Mouse (Mus musculus): ENCODE measurements around the gene Lamb3. TPM values are rescaled to one million over a fixed set of nuclear protein-coding genes. Genes with fewer than 3 reads are reported as not detected.

The Lamb3 gene
- 22.3 and 26.3 TPM in 2 replicates for polyA plus RNA-seq (2012; rRNA removed)

GRCm38 (mm10) chr1:193207503-193207902 is at the start of gene Lamb3:
Gene Lamb3 (plus strand): TSS chr1:193207699.
- no peak for DNase-seq (ENCODE audit: low spot score)

- DNase-seq (ENCODE audit: low spot score), result no peak
These were observed 48.3 kb upstream of the Lamb3 start for GRCm38 (mm10) chr1:193159163-193159562.

GRCm38 (mm10) chr1:193159613-193160012 is 47.9 kb upstream of the Lamb3 start:
- DNase-seq (ENCODE audit: low spot score), result no peak

- DNase-seq (ENCODE audit: low spot score), result no peak
These were observed 47.0 kb upstream of the Lamb3 start for GRCm38 (mm10) chr1:193160317-193161032.

- DNase-seq (ENCODE audit: low spot score), result no peak
These were observed 39.8 kb upstream of the Lamb3 start, which contains the start of gene A130010J15Rik for GRCm38 (mm10) chr1:193167746-193168145. Gene A130010J15Rik (plus strand): TSS chr1:193168046.

- DNase-seq (ENCODE audit: low spot score), result no peak
These were observed 38.3 kb upstream of the Lamb3 start for GRCm38 (mm10) chr1:193169228-193169627.

GRCm38 (mm10) chr1:193169856-193170255 is 37.6 kb upstream of the Lamb3 start:
- DNase-seq (ENCODE audit: low spot score), result no peak

GRCm38 (mm10) chr1:193172991-193173809 is 34.3 kb upstream of the Lamb3 start:
- DNase-seq (ENCODE audit: low spot score), result peak; percentile 76

GRCm38 (mm10) chr1:193173810-193174129 is 33.7 kb upstream of the Lamb3 start:
- DNase-seq (ENCODE audit: low spot score), result no peak

GRCm38 (mm10) chr1:193174143-193174733 is 33.3 kb upstream of the Lamb3 start:
- no peak for DNase-seq (ENCODE audit: low spot score)

GRCm38 (mm10) chr1:193181104-193181503 is 26.4 kb upstream of the Lamb3 start:
- no peak for DNase-seq (ENCODE audit: low spot score)

- no peak for DNase-seq (ENCODE audit: low spot score)
These were observed 19.2 kb upstream of the Lamb3 start for GRCm38 (mm10) chr1:193188257-193188656.

- DNase-seq (ENCODE audit: low spot score), result no peak
These were observed 18.3 kb upstream of the Lamb3 start for GRCm38 (mm10) chr1:193189151-193189621.

GRCm38 (mm10) chr1:193189771-193190170 is 17.7 kb upstream of the Lamb3 start:
- DNase-seq (ENCODE audit: low spot score), result no peak

- DNase-seq (ENCODE audit: low spot score), result no peak
These were observed 15.7 kb upstream of the Lamb3 start for GRCm38 (mm10) chr1:193191675-193192283.

GRCm38 (mm10) chr1:193194416-193195140 is 12.9 kb upstream of the Lamb3 start:
- DNase-seq (ENCODE audit: low spot score), result no peak

GRCm38 (mm10) chr1:193195169-193195810 is 12.2 kb upstream of the Lamb3 start:
- no peak for DNase-seq (ENCODE audit: low spot score)

GRCm38 (mm10) chr1:193197494-193198205 is 9.8 kb upstream of the Lamb3 start:
- no peak for DNase-seq (ENCODE audit: low spot score)

GRCm38 (mm10) chr1:193198312-193198711 is 9.2 kb upstream of the Lamb3 start:
- DNase-seq (ENCODE audit: low spot score), result no peak

All from urinary bladder, adult 2 months (tissue).